Mouse (Mus musculus) CD8-positive naive resting alpha-beta T cell, adult 2 months (primary cell): Measurements from ENCODE around the gene Scyl1.

Source experiments
- DNase-seq, 2 experiments: peaks; one replicate each; pipeline ENCODE4 v3.0.0; 2022; ENCODE audit warnings: low read depth in 2 of 2, low spot score in 2 of 2

Gene Scyl1

GRCm38 (mm10) chr19:5743576-5743975 is 27.6 kb downstream of the Scyl1 start:
- no peak for DNase-seq

DNA sequence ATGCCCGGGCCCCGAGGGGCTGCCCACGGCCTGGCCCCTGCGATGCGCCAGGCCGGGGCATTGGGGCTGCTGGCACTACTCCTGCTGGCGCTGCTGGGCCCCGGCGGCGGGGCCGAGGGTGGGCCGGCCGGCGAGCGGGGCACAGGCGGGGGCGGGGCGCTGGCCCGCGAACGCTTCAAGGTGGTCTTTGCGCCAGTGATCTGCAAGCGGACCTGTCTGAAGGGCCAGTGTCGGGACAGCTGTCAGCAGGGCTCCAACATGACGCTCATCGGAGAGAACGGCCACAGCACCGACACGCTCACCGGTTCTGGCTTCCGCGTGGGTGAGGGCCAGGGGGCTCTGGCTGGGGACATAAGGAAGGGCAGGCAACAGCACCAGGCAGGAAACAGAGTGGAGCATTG is 29.0 kb downstream of the Scyl1 start:
- no peak for DNase-seq

DNA sequence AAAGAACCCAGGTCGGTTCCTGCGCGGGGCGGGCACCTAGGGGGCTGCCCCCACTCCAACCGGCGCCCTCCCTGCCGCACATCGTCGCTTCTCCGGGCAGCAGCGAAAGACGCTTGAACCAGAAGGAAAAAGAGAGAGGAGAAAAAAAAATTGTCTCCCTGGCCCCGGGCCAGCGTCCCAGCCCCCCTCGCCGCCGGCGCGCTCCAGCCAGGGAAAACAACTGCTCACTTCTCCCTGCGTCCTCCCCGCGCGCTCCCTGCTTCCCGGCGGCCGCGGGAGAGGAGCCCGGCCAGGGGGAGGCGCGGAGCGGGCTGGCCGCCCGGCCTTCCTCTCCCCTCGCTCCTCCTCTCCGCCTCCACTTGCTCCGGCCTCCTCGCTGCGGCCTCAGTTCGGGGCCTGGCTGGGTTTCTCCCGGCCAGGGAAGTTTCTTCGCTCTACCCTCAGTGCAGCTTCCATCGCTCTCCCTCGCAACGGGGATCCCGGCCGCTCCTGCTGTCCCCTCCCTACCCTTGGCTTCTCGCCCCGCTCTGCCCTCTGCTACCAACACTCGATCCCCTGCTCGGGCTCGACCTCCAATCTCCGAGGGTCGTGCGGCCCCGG is 29.5 kb downstream of the Scyl1 start:
- DNase-seq = no peak

DNA sequence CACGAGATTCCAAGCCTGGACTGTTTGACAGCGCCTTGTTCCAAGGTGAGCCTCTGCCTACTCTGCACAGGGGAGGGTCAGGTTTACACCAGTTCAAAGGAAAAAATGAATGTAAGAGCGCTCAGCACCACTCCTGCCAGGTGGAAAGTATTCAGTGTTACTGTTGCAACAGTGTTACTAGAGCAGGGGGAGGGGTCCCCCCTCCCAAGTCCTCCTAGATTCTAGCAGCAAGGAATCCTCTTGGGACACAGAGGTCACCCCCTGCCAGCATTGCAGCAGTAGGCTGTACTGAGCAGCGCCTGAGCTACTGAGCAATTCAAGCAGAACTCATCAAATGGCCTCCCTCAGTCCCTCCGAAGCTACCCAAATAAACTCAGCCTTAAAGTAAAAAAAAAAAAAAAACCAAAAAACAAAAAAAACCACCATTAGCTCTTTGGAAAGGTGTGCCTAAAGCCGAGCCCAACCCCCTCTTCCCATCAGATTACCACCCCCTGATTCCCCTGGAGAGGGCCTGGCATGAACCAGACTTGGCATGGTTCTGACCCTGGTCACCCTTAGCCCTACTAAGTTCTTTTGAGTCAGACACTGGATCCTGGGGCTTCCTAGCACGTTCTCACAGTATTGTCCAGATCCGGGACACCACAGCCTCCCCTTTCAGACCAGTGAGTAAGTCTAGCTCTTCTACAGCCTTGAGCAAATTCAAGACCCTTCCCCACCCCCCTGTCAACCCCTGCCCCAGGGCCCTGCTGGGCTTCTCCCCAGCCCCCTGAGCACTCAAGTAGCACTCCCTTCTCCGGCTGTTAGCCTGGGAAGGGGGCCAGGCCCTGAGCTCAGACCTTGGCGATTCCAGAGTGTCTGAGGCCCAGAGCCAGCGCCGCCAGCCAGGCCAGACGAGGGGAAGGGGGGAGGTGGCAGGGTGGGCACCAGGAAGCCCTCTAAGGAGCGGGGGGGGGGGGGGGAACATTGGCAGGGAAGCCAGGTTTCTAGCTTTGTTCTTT is 30.6 kb downstream of the Scyl1 start, which contains the start of gene Ltbp3:
Gene Ltbp3 (plus strand): TSS at position 585 of the 998 bp plus-strand sequence.
- DNase-seq = no peak

- no peak for DNase-seq
Observed at GRCm38 (mm10) chr19:5739446-5739845, 31.8 kb downstream of the Scyl1 start.

GRCm38 (mm10) chr19:5734325-5734724 is 36.9 kb downstream of the Scyl1 start:
- DNase-seq = no peak

GRCm38 (mm10) chr19:5731264-5731978 is 39.8 kb downstream of the Scyl1 start:
- DNase-seq = peak; percentile 64 to 82

DNA sequence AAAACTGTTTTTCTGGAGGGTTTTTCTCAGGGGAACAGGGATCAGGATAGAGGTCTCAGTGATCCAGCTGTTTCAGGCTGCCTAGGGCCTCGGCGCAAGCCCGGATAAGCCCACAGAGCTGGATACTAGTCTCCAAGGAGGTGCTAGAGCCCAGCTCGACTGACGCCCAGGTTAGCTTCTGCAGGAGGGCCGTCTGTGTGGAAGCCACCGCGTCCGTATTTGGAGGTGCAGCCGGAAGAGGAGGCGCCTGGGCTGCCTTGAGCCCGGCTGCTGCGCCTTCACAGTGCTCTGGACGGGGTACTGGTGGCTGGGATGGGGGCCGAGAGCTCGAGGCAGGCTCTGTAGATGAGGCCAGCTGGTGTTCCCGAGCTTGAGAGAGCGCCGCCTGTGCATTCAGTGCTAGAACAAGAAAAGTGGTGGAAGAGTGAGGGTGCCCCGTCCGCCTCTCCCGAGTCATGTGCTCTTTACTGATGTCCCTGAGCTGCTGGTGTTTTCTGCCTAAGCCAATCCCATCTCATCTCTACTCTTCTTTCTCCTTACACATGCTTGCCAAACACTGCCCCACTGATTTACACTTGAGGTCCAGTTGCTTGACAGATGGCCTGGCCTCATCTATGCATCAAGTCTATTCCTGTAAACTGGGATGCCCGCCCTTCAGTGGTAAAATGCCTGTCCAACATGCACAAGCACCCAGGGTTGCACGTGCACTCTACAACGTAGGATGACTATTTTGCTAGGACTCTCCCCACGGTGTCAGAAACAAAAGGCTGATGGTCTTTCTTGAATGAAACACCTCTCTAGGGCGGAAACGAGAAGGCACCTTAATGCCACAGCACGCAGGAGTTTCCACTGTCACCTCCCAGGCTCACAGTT is 40.7 kb downstream of the Scyl1 start:
- no peak for DNase-seq

DNA sequence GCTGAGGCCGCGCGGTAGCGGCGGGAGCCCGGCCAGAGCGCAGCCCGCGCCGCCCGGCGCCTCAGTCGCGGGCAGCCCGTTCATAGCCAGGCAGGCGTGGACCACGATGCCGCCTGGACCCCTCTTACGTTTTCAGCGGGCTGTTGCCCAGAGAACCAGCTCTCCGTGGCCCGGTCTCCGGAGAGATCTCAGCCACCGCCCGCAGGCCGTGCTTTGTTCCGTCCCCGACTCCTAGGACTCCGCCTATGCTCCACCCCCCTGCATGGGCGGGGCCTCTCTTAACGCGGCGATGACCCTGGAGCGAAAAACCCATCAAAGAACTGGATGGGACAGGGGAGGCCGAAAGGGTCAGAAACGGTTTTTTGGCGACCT is 41.8 kb downstream of the Scyl1 start, which contains the start of gene Fam89b:
Gene Fam89b (minus strand): TSS at position 210 of the 372 bp plus-strand sequence.
- peak in 1 of 2 experiments; percentile 60 for DNase-seq

DNA sequence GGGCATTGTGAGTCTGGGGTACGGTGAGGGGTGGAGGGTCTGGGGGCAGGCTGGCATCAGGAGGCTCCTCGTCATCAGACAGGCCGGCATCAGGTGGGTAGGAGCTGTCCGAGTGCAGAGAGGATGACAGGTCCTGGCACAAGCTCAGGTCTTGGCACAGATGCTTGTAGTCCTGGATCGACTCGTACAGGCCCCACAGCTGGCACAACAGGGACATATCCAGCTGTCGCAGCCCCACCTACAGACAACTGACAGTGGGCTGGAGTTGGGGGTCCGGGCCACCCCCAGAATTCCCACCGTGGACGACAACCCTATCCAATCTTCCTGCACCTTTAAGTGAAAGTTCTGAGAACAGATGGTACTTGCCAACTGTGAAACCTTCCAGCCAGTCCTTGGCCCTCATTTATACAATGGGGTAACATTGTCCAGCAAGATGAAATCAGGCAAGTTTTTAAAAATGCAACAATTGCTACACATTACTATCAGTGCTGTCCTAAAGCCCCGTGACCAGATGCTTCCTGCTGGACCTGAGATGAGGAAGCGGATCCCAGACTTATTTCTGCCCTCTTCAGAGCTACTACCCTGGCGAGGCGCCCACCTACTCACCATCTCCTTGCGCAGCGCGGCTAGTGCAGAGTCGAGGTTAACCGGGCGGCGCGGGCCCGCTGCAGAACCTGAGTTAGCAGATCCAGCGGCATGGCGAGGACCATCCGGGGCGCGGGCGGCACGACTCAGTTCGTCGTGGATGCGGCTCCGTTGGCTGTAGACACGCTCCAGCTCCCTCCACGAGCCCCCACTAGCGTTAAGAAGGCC is 42.4 kb downstream of the Scyl1 start:
- DNase-seq = no peak

GRCm38 (mm10) chr19:5727701-5728100 is 43.5 kb downstream of the Scyl1 start:
- DNase-seq = peak; percentile 83 to 86

- DNase-seq = no peak
Observed at GRCm38 (mm10) chr19:5726961-5727578, 44.1 kb downstream of the Scyl1 start.

DNA sequence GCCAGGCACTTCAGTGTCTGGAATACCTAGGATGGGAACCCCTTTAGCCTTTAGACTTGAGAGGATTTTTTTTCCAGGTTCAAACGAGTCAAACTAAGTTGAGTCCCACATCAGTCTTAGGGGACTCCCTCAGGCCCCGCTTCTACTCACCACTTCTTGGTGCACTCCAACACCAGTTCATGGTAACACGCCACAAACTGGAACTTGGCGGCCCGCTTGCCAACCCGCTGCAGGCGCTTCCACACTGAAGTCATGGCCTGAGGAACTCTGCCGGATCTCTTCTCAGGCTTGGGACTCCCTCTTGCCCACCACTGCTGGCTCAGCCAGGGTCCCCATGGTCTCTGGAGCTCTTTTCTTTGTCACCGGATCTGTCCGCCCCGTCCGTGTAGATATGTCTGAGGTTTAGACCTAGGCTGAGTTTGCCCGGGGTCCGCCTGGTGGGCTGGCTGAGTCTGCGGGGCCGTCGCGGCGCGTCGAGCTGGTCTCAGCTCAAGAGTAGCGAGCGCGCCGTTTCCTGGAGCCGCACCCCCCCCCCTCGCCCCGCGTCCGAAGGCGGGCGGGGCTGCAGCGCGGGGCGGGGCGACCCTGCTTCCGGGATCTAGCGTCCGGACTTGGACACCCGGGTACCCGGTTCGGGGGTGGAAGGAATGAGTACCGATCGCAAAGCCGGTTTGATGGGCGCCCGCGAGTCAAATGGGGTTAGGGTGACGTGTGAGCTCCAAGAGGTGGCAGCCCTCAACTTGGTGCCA is 45.3 kb downstream of the Scyl1 start, which contains the start of gene Ehbp1l1:
Gene Ehbp1l1 (minus strand): TSS at position 551 of the 749 bp plus-strand sequence.
- DNase-seq = peak; percentile 36 to 46

GRCm38 (mm10) chr19:5725029-5725707 is 46.1 kb downstream of the Scyl1 start:
- no peak for DNase-seq

- no peak for DNase-seq
Observed at GRCm38 (mm10) chr19:5724549-5724941, 46.7 kb downstream of the Scyl1 start.

- DNase-seq = no peak
Observed at GRCm38 (mm10) chr19:5723934-5724548, 47.2 kb downstream of the Scyl1 start.

DNA sequence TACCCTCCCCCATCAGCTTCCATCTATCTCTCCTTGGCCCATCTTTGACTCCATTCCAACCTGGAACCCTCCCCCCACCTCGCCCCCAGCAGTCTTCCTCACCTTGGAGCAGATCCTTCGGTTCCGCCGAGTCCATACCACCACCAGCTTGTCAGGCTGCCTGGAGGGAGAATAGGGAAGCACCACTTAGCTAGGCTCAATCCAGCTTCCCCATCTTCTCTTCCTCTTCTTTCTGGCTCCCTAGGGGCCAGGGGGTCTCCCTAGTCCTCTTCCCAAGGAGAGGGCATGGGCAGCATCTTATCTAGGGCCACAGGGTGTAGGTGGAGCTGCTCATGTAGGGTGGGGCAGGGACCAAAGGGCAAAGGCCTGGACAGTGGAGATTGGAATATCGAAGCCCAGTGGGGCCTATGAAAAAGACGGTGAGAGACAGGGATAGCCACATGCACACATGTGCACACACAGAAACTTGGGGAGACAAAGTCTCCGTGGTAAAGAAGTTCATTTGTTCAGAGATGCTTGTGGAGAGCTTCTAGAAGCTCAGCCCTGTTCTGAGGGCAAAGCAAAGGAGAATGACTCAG is 48.3 kb downstream of the Scyl1 start:
- no peak for DNase-seq
